Mouse (Mus musculus): Measurements from ENCODE around the gene Gm20388. TPM values are rescaled to one million over a fixed set of nuclear protein-coding genes. Genes with fewer than 3 reads are reported as not detected.
A peak's percentile ranks its signal among the peaks of the same experiment; 100 is the strongest.

The Gm20388 gene
- polyA plus RNA-seq, 1 experiment from 2014 or later, result not detected

GRCm38 (mm10) chr8:120335262-120336086, 424.8 kb downstream of the Gm20388 start:
- Histone ChIP-seq H3K4me1 (replicated peaks) (peaks cover 71% of the 10 kb centered on the region), H3K27me3 (no peaks in the 10 kb centered on the region), H3K9me3 (replicated peaks) (peaks cover 4% of the 10 kb centered on the region; the same call in 1 of the 2 replicates), H3K9ac (peak overlapping the region; percentile 64), H3K4me3 (replicated peaks) (peak overlapping the region; percentile 41), H3K4me2 (peak overlapping the region; percentile 66), H3K27ac (peak overlapping the region; percentile 80), H3K36me3 (no peaks in the 10 kb centered on the region)
- 4% methylated on average over 17 of the region's 17 CpGs for WGBS (ENCODE audit: insufficient replicate concordance)
- DNase-seq (no peak), ATAC-seq (ENCODE audit: low read depth) (peak; percentile 18; the same call in 1 of the 2 replicates)

GRCm38 (mm10) chr8:120336087-120336380, 425.4 kb downstream of the Gm20388 start:
- no peaks in the 10 kb centered on the region for H3K36me3 ChIP-seq
- H3K4me1 ChIP-seq (replicated peaks), result peaks cover 73% of the 10 kb centered on the region
- H3K27me3 ChIP-seq, result no peaks in the 10 kb centered on the region
- peak overlapping the region; percentile 64 for H3K9ac ChIP-seq
- peak overlapping the region; percentile 66 for H3K4me2 ChIP-seq
- H3K27ac ChIP-seq, result peak overlapping the region; percentile 80
- H3K9me3 ChIP-seq (replicated peaks), result peaks cover 4% of the 10 kb centered on the region; the same call in 1 of the 2 replicates
- 0% methylated on average over 9 of the region's 9 CpGs for WGBS (ENCODE audit: insufficient replicate concordance)
- ATAC-seq (ENCODE audit: low read depth), result peak; percentile 52
- H3K4me3 ChIP-seq (replicated peaks), result peak overlapping the region; percentile 41
- DNase-seq, result peak; percentile 38

GRCm38 (mm10) chr8:120336909-120337555, 426.4 kb downstream of the Gm20388 start:
- Histone ChIP-seq H3K36me3 (no peaks in the 10 kb centered on the region), H3K9me3 (replicated peaks) (peaks cover 4% of the 10 kb centered on the region; the same call in 1 of the 2 replicates), H3K4me3 (replicated peaks) (no peak overlapping the region), H3K27me3 (no peaks in the 10 kb centered on the region), H3K9ac (no peak overlapping the region), H3K4me2 (peak overlapping the region; percentile 66; the same call in 1 of the 2 replicates), H3K4me1 (replicated peaks) (peaks cover 75% of the 10 kb centered on the region), H3K27ac (peak overlapping the region; percentile 51; the same call in 1 of the 2 replicates)
- no peak for DNase-seq
- WGBS (ENCODE audit: insufficient replicate concordance), result 13% methylated on average over 5 of the region's 5 CpGs
- ATAC-seq (ENCODE audit: low read depth), result no peak

GRCm38 (mm10) chr8:120337627-120338026, 427.0 kb downstream of the Gm20388 start:
- WGBS (ENCODE audit: insufficient replicate concordance), result 63% methylated on average over 5 of the region's 5 CpGs
- Histone ChIP-seq H3K9ac (no peak overlapping the region), H3K27ac (no peak overlapping the region), H3K4me1 (replicated peaks) (peaks cover 75% of the 10 kb centered on the region), H3K4me2 (no peak overlapping the region), H3K9me3 (replicated peaks) (peaks cover 4% of the 10 kb centered on the region; the same call in 1 of the 2 replicates), H3K36me3 (no peaks in the 10 kb centered on the region), H3K4me3 (replicated peaks) (no peak overlapping the region), H3K27me3 (no peaks in the 10 kb centered on the region)
- DNase-seq (no peak), ATAC-seq (ENCODE audit: low read depth) (no peak)

- no peaks in the 10 kb centered on the region for H3K27me3 ChIP-seq
- ATAC-seq (ENCODE audit: low read depth), result no peak
- DNase-seq, result no peak
Observed at GRCm38 (mm10) chr8:120338678-120339077, 428.0 kb downstream of the Gm20388 start.

GRCm38 (mm10) chr8:120339743-120340142, 429.1 kb downstream of the Gm20388 start:
- Histone ChIP-seq H3K4me1 (replicated peaks) (peaks cover 77% of the 10 kb centered on the region), H3K27me3 (no peaks in the 10 kb centered on the region), H3K4me3 (replicated peaks) (no peak overlapping the region), H3K36me3 (no peaks in the 10 kb centered on the region), H3K4me2 (no peak overlapping the region), H3K9me3 (replicated peaks) (peaks cover 4% of the 10 kb centered on the region; the same call in 1 of the 2 replicates), H3K9ac (no peak overlapping the region), H3K27ac (no peak overlapping the region)
- ATAC-seq (ENCODE audit: low read depth) (no peak), DNase-seq (no peak)
- WGBS (ENCODE audit: insufficient replicate concordance), result 69% methylated on average over 7 of the region's 8 CpGs

More at GRCm38 (mm10) chr8:120338678-120339077, 428.0 kb downstream of the Gm20388 start:
- Histone ChIP-seq H3K27ac (no peak overlapping the region), H3K4me2 (no peak overlapping the region), H3K4me3 (replicated peaks) (no peak overlapping the region), H3K9me3 (replicated peaks) (peaks cover 4% of the 10 kb centered on the region; the same call in 1 of the 2 replicates), H3K36me3 (no peaks in the 10 kb centered on the region), H3K9ac (no peak overlapping the region), H3K4me1 (replicated peaks) (peaks cover 76% of the 10 kb centered on the region)
- WGBS (ENCODE audit: insufficient replicate concordance), result 77% methylated on average over 7 of the region's 7 CpGs

- H3K4me3 ChIP-seq (replicated peaks), result no peak overlapping the region
- H3K9me3 ChIP-seq (replicated peaks), result peaks cover 4% of the 10 kb centered on the region; the same call in 1 of the 2 replicates
- no peak overlapping the region for H3K27ac ChIP-seq
- H3K4me1 ChIP-seq (replicated peaks), result peaks cover 72% of the 10 kb centered on the region
- DNase-seq, result no peak
- no peaks in the 10 kb centered on the region for H3K27me3 ChIP-seq
- H3K36me3 ChIP-seq, result no peaks in the 10 kb centered on the region
- 61% methylated on average over 10 of the region's 10 CpGs for WGBS (ENCODE audit: insufficient replicate concordance)
- H3K9ac ChIP-seq, result no peak overlapping the region
- H3K4me2 ChIP-seq, result no peak overlapping the region
- no peak for ATAC-seq (ENCODE audit: low read depth)
Observed at GRCm38 (mm10) chr8:120341124-120341523, 430.5 kb downstream of the Gm20388 start.

- WGBS (ENCODE audit: insufficient replicate concordance), result 65% methylated on average over 7 of the region's 7 CpGs
- no peaks in the 10 kb centered on the region for H3K36me3 ChIP-seq
- peaks cover 70% of the 10 kb centered on the region for H3K4me1 ChIP-seq (replicated peaks)
- no peak overlapping the region for H3K27ac ChIP-seq
- peak overlapping the region; percentile 30 for H3K4me2 ChIP-seq
- H3K27me3 ChIP-seq, result peaks cover 6% of the 10 kb centered on the region
- H3K9me3 ChIP-seq (replicated peaks), result peaks cover 4% of the 10 kb centered on the region; the same call in 1 of the 2 replicates
- no peak overlapping the region for H3K4me3 ChIP-seq (replicated peaks)
- no peak overlapping the region for H3K9ac ChIP-seq
- ATAC-seq (ENCODE audit: low read depth) (no peak), DNase-seq (no peak)
Observed at GRCm38 (mm10) chr8:120342847-120343548, 432.4 kb downstream of the Gm20388 start.

GRCm38 (mm10) chr8:120343582-120343981, 432.9 kb downstream of the Gm20388 start:
- 45% methylated on average over 12 of the region's 12 CpGs for WGBS (ENCODE audit: insufficient replicate concordance)
- Histone ChIP-seq H3K4me2 (peak overlapping the region; percentile 30), H3K4me1 (replicated peaks) (peaks cover 72% of the 10 kb centered on the region)

GRCm38 (mm10) chr8:120344166-120344565, 433.5 kb downstream of the Gm20388 start:
- ATAC-seq (ENCODE audit: low read depth) (peak; percentile 76), DNase-seq (peak; percentile 39)
- Histone ChIP-seq H3K27ac (0 out of 2 replicates have a peak overlapping the region, but pooled peaks have one; percentile 16), H3K4me3 (replicated peaks) (no peak overlapping the region), H3K4me2 (peak overlapping the region; percentile 30), H3K9me3 (replicated peaks) (no peaks in the 10 kb centered on the region), H3K9ac (peak overlapping the region; percentile 34), H3K27me3 (peaks cover 6% of the 10 kb centered on the region), H3K4me1 (replicated peaks) (peaks cover 72% of the 10 kb centered on the region), H3K36me3 (no peaks in the 10 kb centered on the region)
- WGBS (ENCODE audit: insufficient replicate concordance), result 5% methylated on average over 4 of the region's 4 CpGs

More at GRCm38 (mm10) chr8:120343582-120343981, 432.9 kb downstream of the Gm20388 start:
- 0 out of 2 replicates have a peak overlapping the region, but pooled peaks have one; percentile 16 for H3K27ac ChIP-seq
- no peak overlapping the region for H3K4me3 ChIP-seq (replicated peaks)
- peaks cover 6% of the 10 kb centered on the region for H3K27me3 ChIP-seq
- ATAC-seq (ENCODE audit: low read depth) (no peak), DNase-seq (no peak)
- H3K9me3 ChIP-seq (replicated peaks), result peaks cover 2% of the 10 kb centered on the region; the same call in 1 of the 2 replicates
- H3K9ac ChIP-seq, result peak overlapping the region; percentile 34
- H3K36me3 ChIP-seq, result no peaks in the 10 kb centered on the region

- Histone ChIP-seq H3K27me3 (peaks cover 6% of the 10 kb centered on the region), H3K4me3 (replicated peaks) (no peak overlapping the region), H3K27ac (no peak overlapping the region), H3K9ac (no peak overlapping the region; the same call in 1 of the 2 replicates), H3K9me3 (replicated peaks) (no peaks in the 10 kb centered on the region), H3K4me1 (replicated peaks) (peaks cover 69% of the 10 kb centered on the region), H3K4me2 (no peak overlapping the region), H3K36me3 (no peaks in the 10 kb centered on the region)
- ATAC-seq (ENCODE audit: low read depth) (no peak), DNase-seq (no peak)
- 56% methylated on average over 13 of the region's 13 CpGs for WGBS (ENCODE audit: insufficient replicate concordance)
Observed at GRCm38 (mm10) chr8:120344583-120344982, 433.9 kb downstream of the Gm20388 start.

All from liver, embryonic 13.5 days (tissue).